Mouse (Mus musculus): ENCODE measurements around the gene Med23.

DNA sequence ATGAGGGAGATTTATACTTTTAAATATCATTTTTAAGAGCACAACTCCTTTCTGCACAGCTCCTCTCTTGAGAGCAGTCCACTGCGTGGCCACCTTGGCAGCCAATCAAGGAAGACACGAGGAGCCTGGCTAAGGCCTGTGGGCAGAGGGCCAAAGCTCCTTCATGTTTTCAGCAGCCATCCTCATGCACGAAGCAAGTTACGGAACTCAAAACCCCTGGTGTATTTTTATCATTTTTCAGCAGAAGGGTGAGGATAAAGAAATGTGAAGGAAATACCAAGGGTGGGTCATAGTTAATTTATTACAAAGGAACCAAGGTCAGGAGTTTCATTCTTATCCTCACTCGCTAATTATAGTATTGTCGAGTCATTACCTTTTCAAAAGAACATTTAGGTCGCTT lies 82.8 kb downstream of the Med23 start:
- TF ChIP-seq USF1 (IDR thresholded peaks at IDR 0.05; ENCODE audit: low read depth) (no peak), MAX (IDR thresholded peaks at IDR 0.05; ENCODE audit: low read depth) (no peak), E2F4 (IDR thresholded peaks at IDR 0.05; ENCODE audit: insufficient read depth) (no peak), POLR2A (IDR thresholded peaks at IDR 0.05; ENCODE audit: insufficient read length, low read depth) (no peak), MYOD1 (IDR thresholded peaks at IDR 0.05; ENCODE audit: control insufficient read depth in 1 of 3, insufficient read length in 2 of 3, low read depth in 2 of 3) (no peak), SRF (IDR thresholded peaks at IDR 0.05; ENCODE audit: control insufficient read depth, insufficient read length, low read depth) (no peak), CEBPB (IDR thresholded peaks at IDR 0.05; ENCODE audit: insufficient read depth, poor library complexity, severe bottlenecking) (no peak)

Data from myocyte (in vitro differentiated cells).